Mouse (Mus musculus): Measurements from ENCODE around the gene Dennd1c.
A peak's percentile ranks its signal among the peaks of the same experiment; 100 is the strongest.

Dennd1c gene

GRCm38 (mm10) chr17:57078336-57078735 lies at the start of gene Dennd1c:
TSS of gene Dennd1c (minus strand) at chr17:57078514.
- peak; percentile 85 for DNase-seq

GRCm38 (mm10) chr17:57125853-57126622 lies 47.7 kb upstream of the Dennd1c start:
- DNase-seq, result no peak

GRCm38 (mm10) chr17:57124792-57125191 lies 46.5 kb upstream of the Dennd1c start:
- DNase-seq, result no peak

- no peak for DNase-seq
These were observed 45.1 kb upstream of the Dennd1c start for GRCm38 (mm10) chr17:57123192-57124118.

GRCm38 (mm10) chr17:57121856-57122255 lies 43.5 kb upstream of the Dennd1c start:
- no peak for DNase-seq

- DNase-seq, result peak; percentile 34
These were observed 40.4 kb upstream of the Dennd1c start for GRCm38 (mm10) chr17:57118524-57119349.

- no peak for DNase-seq
These were observed 38.5 kb upstream of the Dennd1c start for GRCm38 (mm10) chr17:57116801-57117200.

GRCm38 (mm10) chr17:57112768-57113474 lies 34.6 kb upstream of the Dennd1c start:
- DNase-seq, result no peak

GRCm38 (mm10) chr17:57110005-57110404 lies 31.7 kb upstream of the Dennd1c start:
- no peak for DNase-seq

GRCm38 (mm10) chr17:57108666-57109171 lies 30.4 kb upstream of the Dennd1c start:
- no peak for DNase-seq

- no peak for DNase-seq
These were observed 29.8 kb upstream of the Dennd1c start for GRCm38 (mm10) chr17:57108040-57108665.

GRCm38 (mm10) chr17:57107064-57107463 lies 28.8 kb upstream of the Dennd1c start:
- no peak for DNase-seq

GRCm38 (mm10) chr17:57106035-57106368 lies 27.7 kb upstream of the Dennd1c start:
- DNase-seq, result no peak

GRCm38 (mm10) chr17:57105181-57106034 lies 27.1 kb upstream of the Dennd1c start, which contains the start of gene Tnfsf9:
TSS of gene Tnfsf9 (plus strand) at chr17:57105325.
- peak; percentile 58 for DNase-seq

GRCm38 (mm10) chr17:57104496-57104895 lies 26.2 kb upstream of the Dennd1c start:
- no peak for DNase-seq

- no peak for DNase-seq
These were observed 24.0 kb upstream of the Dennd1c start for GRCm38 (mm10) chr17:57102276-57102675.

GRCm38 (mm10) chr17:57099629-57100325 lies 21.5 kb upstream of the Dennd1c start:
- DNase-seq, result peak; percentile 71

GRCm38 (mm10) chr17:57098321-57098720 lies 20.0 kb upstream of the Dennd1c start:
- no peak for DNase-seq

- peak; percentile 98 for DNase-seq
These were observed 18.3 kb upstream of the Dennd1c start for GRCm38 (mm10) chr17:57096623-57096920.
